Mouse (Mus musculus) kidney, postnatal 0 days (tissue): ENCODE results near the gene Med8. TPM values are rescaled to one million over a fixed set of nuclear protein-coding genes. Genes with fewer than 3 reads are reported as not detected.

Experiments used
- ATAC-seq: fragments of 200-750 bp; cut with Nextera tagmentation; replicated peaks from 2 replicates; pipeline ENCODE4 v1.8.0; 2017; ENCODE audit warnings: low read depth, moderate number of reproducible peaks, moderate TSS enrichment, moderate library complexity; ENCODE audit not compliant: low FRiP score
- DNase-seq: peaks from one replicate; pipeline ENCODE4 v3.0.0-alpha.2; 2016; ENCODE audit warnings: low spot score
- H3K27ac ChIP-seq: fragments of 300-500 bp; sonication (generic); 2 replicates; pipeline ENCODE4 v1.5.1; 2014; ENCODE audit warnings: mild to moderate bottlenecking
- H3K27me3 ChIP-seq: fragments of 300-500 bp; sonication (generic); 2 replicates; pipeline ENCODE4 v1.6.1; 2014; ENCODE audit warnings: low read length, mixed read lengths; ENCODE audit not compliant: insufficient read depth
- H3K36me3 ChIP-seq: fragments of 300-500 bp; sonication (generic); 2 replicates; pipeline ENCODE4 v1.6.1; 2014; ENCODE audit warnings: low read length, mixed read lengths; ENCODE audit not compliant: insufficient read depth
- H3K4me1 ChIP-seq: fragments of 300-500 bp; sonication (generic); replicated peaks from 2 replicates; pipeline ENCODE4 v1.6.1; 2014; ENCODE audit warnings: antibody characterized with exemption, low read length, mixed read lengths; ENCODE audit not compliant: insufficient read depth
- H3K4me2 ChIP-seq: fragments of 300-500 bp; sonication (generic); 2 replicates; pipeline ENCODE4 v1.6.1; 2014; ENCODE audit warnings: mild to moderate bottlenecking, low read length, moderate library complexity, mixed read lengths
- H3K4me3 ChIP-seq: fragments of 300-500 bp; sonication (generic); replicated peaks from 2 replicates; pipeline ENCODE4 v1.5.1; 2014; ENCODE audit warnings: low read depth, low read length
- H3K9ac ChIP-seq: fragments of 300-500 bp; sonication (generic); 2 replicates; pipeline ENCODE4 v1.6.1; 2014; ENCODE audit warnings: low read depth, low read length
- H3K9me3 ChIP-seq: fragments of 300-500 bp; sonication (generic); replicated peaks from 2 replicates; pipeline ENCODE4 v1.6.1; 2016; ENCODE audit warnings: low read length, inconsistent platforms, mixed read lengths
- CTCF ChIP-seq: IDR thresholded peaks from 2 replicates; pipeline ENCODE4 v1.5.1; 2016; ENCODE audit warnings: antibody characterized with exemption, low read depth, mild to moderate bottlenecking, moderate library complexity
- WGBS: fragments of 180-500 bp; shearing (Covaris S2); extraction: QIAGEN DNeasy Blood & Tissue Kit; methylation state at CpG from one replicate; pipeline ENCODE4 v1.1.7; 2014; 5-methylcytosine and 5-hydroxymethylcytosine counted together
- polyA plus RNA-seq: library from polyadenylated mRNA; unstranded; fragments of >200 nt; fragmentation: Nextera tagmentation; extraction: Ambion mirVana; gene quantifications from 2 replicates; pipeline ENCODE4 v1.2.1, GENCODE M21; 2015

The Med8 gene
- polyA plus RNA-seq, 1 experiment from 2014 or later, result 89.6 TPM

DNA sequence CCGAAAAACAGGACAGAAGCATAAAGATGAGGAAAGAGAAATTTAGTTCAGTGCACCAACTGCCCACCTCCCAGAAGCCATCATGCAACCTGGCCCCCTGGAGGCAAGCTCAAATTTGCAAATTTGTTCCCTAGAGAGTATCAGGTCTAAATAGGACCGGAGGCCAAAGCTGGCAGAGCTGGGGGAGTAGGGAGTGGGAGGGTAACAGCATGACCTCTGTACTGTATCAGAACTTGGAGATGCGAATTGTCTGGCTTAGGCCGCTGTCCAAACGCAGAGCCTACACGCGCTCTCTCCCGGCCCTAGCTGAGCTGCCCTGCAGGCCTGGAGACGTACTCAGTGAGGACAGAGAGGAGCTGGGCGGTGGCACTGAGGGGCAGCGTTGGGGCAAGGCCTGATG lies 19.0 kb upstream of the Med8 start:
- DNase-seq (no peak), ATAC-seq (no peak)
- Histone ChIP-seq H3K4me3 (no peak overlapping the region), H3K27me3 (no peaks in the 10 kb centered on the region), H3K4me1 (no peaks in the 10 kb centered on the region), H3K4me2 (no peak overlapping the region), H3K9me3 (no peaks in the 10 kb centered on the region), H3K36me3 (peaks cover 86% of the 10 kb centered on the region), H3K27ac (no peak overlapping the region), H3K9ac (no peak overlapping the region)
- TF ChIP-seq CTCF, result no peak
- 83% methylated on average over 11 of the region's 11 CpGs for WGBS

DNA sequence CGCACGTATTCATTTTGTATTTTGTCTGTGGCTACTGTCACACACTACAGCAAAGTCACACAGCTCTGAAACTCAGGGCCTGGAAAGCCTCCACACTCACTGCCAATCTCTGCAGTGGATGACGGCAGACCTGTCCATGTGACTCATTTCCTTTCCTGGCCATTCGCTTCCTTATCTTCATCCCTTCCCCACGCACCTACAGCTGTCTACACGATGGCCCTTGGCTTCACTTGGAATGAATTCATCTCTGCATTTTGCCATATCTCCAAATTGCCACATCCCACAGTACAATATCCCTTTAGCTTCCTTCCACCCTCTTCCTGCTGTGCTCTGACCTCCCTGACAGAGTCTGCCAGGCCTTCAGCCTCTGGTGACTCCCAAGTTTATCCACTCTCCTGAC lies 14.6 kb upstream of the Med8 start:
- DNase-seq (no peak), ATAC-seq (no peak)
- H3K4me2 ChIP-seq, result no peak overlapping the region
- no peaks in the 10 kb centered on the region for H3K27me3 ChIP-seq
- H3K36me3 ChIP-seq, result peaks cover 68% of the 10 kb centered on the region
- H3K27ac ChIP-seq, result no peak overlapping the region
- TF ChIP-seq CTCF, result no peak
- WGBS, result 85% methylated on average over 6 of the region's 6 CpGs
- H3K9me3 ChIP-seq, result no peaks in the 10 kb centered on the region
- no peak overlapping the region for H3K9ac ChIP-seq
- no peak overlapping the region for H3K4me3 ChIP-seq
- no peaks in the 10 kb centered on the region for H3K4me1 ChIP-seq

DNA sequence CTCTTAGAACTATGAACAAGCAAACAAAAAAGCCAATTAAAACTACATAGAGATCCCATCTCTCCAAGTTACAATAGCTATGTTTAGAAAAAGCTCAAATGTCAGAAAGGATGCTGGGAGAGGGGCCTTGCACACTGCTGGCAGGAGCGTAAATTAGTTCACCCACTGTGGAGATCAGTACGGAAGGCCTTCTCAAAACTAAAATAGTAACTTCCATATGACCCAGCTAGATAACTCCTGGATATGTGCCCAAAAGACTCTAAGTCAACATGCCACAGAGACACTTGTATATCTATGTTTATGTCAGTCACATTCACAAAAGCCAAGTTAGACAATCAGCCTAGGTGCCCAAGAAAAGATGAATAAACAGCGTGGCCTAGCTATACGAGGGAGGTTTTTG lies 13.8 kb upstream of the Med8 start:
- TF ChIP-seq CTCF, result no peak
- DNase-seq, result no peak
- no peak overlapping the region for H3K4me3 ChIP-seq
- H3K4me2 ChIP-seq, result no peak overlapping the region
- H3K36me3 ChIP-seq, result peaks cover 66% of the 10 kb centered on the region
- 70% methylated on average over 4 of the region's 4 CpGs for WGBS
- no peak for ATAC-seq
- H3K27me3 ChIP-seq, result no peaks in the 10 kb centered on the region
- no peak overlapping the region for H3K9ac ChIP-seq
- no peaks in the 10 kb centered on the region for H3K4me1 ChIP-seq
- no peak overlapping the region for H3K27ac ChIP-seq
- no peaks in the 10 kb centered on the region for H3K9me3 ChIP-seq

DNA sequence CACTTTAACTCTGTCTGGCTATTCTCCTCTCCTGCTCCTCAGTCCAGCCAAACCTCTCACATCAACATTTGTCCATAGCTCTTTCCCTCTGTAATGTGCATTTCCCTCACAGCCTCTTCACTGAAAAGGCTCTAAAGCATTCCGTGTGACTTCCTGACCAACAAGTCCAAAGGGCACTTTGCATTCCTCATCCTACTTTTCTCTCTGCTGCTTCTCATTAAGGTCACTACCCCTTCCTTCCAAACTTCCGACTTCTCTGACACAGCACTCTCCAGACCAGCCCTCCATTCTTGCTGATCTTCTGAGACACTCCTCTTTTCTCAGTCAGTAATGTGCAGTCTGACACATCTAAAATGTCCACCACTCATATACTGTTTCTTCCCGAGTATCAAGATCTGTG lies 12.7 kb upstream of the Med8 start:
- 0 out of 2 replicates have a peak overlapping the region, but pooled peaks have one; percentile 3 for H3K27ac ChIP-seq
- ATAC-seq (peak; percentile 63; the same call in 1 of the 2 replicates), DNase-seq (peak; percentile 14)
- no peaks in the 10 kb centered on the region for H3K27me3 ChIP-seq
- H3K9me3 ChIP-seq, result no peaks in the 10 kb centered on the region
- no peaks in the 10 kb centered on the region for H3K4me1 ChIP-seq
- no peak overlapping the region for H3K4me2 ChIP-seq
- 66% methylated on average over 3 of the region's 3 CpGs for WGBS
- TF ChIP-seq CTCF, result no peak
- no peak overlapping the region for H3K9ac ChIP-seq
- H3K4me3 ChIP-seq, result no peak overlapping the region
- H3K36me3 ChIP-seq, result peaks cover 63% of the 10 kb centered on the region

DNA sequence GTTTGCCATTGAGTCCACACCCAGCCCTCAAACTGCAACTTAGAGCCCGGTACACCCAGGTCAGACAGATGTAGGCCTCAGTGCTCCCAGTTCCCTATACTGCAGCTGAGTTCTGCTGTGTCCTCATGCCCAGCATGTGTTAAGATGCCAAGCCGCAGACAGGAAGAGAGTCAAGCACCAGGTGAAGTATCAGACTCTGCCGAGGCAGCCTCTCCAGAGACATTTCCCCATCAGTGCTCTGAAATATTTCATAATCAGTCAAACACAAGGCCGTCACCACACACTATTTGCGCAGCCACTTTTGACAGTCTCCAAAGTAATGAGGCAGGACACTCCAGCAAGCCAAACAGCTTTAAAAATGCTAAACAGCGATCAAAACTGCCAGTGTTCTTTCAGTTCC lies 10.7 kb upstream of the Med8 start:
- Histone ChIP-seq H3K9me3 (no peaks in the 10 kb centered on the region), H3K36me3 (peaks cover 57% of the 10 kb centered on the region), H3K27ac (no peak overlapping the region), H3K4me1 (no peaks in the 10 kb centered on the region), H3K9ac (no peak overlapping the region), H3K4me2 (no peak overlapping the region), H3K27me3 (no peaks in the 10 kb centered on the region), H3K4me3 (no peak overlapping the region)
- no peak for TF ChIP-seq CTCF
- no peak for ATAC-seq
- no peak for DNase-seq
- WGBS, result 92% methylated on average over 6 of the region's 6 CpGs

DNA sequence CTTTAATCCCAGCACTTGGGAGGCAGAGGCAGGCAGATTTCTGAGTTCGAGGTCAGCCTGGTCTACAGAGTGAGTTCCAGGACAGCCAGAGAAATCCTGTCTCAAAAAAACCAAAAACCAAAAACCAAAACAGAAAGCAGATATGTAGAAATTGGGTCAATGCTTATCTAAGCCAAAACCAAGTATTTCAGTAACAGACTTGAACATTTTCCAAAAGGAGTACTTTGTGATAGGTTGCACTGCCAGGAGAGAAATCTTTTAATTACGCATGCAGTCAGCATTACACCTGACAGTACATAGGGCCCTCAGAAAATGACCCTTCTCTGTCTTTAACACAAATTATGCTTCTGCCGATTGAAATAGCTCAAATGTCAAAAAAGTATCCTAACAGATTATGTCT lies 7.7 kb upstream of the Med8 start:
- no peak for ATAC-seq
- H3K4me2 ChIP-seq, result no peak overlapping the region
- H3K9me3 ChIP-seq, result no peaks in the 10 kb centered on the region
- WGBS, result 83% methylated on average over 3 of the region's 3 CpGs
- DNase-seq, result no peak
- no peak overlapping the region for H3K4me3 ChIP-seq
- H3K27ac ChIP-seq, result no peak overlapping the region
- peaks cover 50% of the 10 kb centered on the region for H3K36me3 ChIP-seq
- no peak overlapping the region for H3K9ac ChIP-seq
- H3K27me3 ChIP-seq, result no peaks in the 10 kb centered on the region
- H3K4me1 ChIP-seq, result no peaks in the 10 kb centered on the region
- no peak for TF ChIP-seq CTCF

DNA sequence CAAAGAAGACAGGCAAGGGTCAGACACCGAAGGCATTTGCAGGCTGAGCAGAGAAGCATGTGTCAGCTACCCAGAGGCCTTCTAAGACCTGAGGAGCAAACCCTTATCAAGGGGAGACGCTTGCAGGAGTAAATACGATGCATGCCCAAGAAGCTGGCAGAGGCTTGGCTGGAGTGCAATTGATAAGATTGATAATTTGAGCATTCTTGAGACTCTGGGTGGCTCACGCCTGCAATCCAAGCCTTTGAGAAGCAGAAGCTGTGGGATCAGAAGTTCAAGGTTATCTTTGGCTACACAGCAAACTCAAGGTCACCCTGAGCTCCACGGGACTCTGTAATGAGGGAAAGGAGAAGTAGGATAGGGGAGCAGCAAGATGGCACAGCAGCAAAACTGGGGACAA lies 7.2 kb upstream of the Med8 start:
- 88% methylated on average over 5 of the region's 5 CpGs for WGBS
- no peak overlapping the region for H3K27ac ChIP-seq
- no peaks in the 10 kb centered on the region for H3K9me3 ChIP-seq
- no peak for TF ChIP-seq CTCF
- peaks cover 47% of the 10 kb centered on the region for H3K36me3 ChIP-seq
- H3K9ac ChIP-seq, result no peak overlapping the region
- no peak overlapping the region for H3K4me3 ChIP-seq
- no peak for ATAC-seq
- no peak overlapping the region for H3K4me2 ChIP-seq
- H3K4me1 ChIP-seq, result no peaks in the 10 kb centered on the region
- no peak for DNase-seq
- no peaks in the 10 kb centered on the region for H3K27me3 ChIP-seq
